Mouse (Mus musculus) liver, embryonic 13.5 days (tissue): ENCODE data around the gene Ankrd66. TPM values are rescaled to one million over a fixed set of nuclear protein-coding genes. Genes with fewer than 3 reads are reported as not detected.
"Not testable (repeated sequence)": the region's sequence is repeated elsewhere in the genome, so short reads cannot be mapped to it uniquely, and the experiment has no call there.

Source experiments
- ATAC-seq: fragments of 200-750 bp; cut with Nextera tagmentation; 2 replicates; pipeline ENCODE4 v1.8.0; 2017; ENCODE audit warnings: low read depth, mild to moderate bottlenecking, moderate number of reproducible peaks, moderate library complexity
- DNase-seq: peaks from one replicate; pipeline ENCODE4 v3.0.0; 2022
- H3K27ac ChIP-seq: fragments of 300-500 bp; sonication (generic); 2 replicates; pipeline ENCODE4 v1.5.1; 2015; ENCODE audit warnings: moderate library complexity, mild to moderate bottlenecking, inconsistent platforms
- H3K27me3 ChIP-seq: fragments of 300-500 bp; sonication (generic); 2 replicates; pipeline ENCODE4 v1.6.1; 2015; ENCODE audit warnings: mild to moderate bottlenecking, inconsistent platforms
- H3K36me3 ChIP-seq: fragments of 300-500 bp; sonication (generic); 2 replicates; pipeline ENCODE4 v1.6.1; 2015; ENCODE audit warnings: mild to moderate bottlenecking, inconsistent platforms
- H3K4me1 ChIP-seq: fragments of 300-500 bp; sonication (generic); replicated peaks from 2 replicates; pipeline ENCODE4 v1.6.1; 2015; ENCODE audit warnings: inconsistent platforms
- H3K4me2 ChIP-seq: fragments of 300-500 bp; sonication (generic); 2 replicates; pipeline ENCODE4 v1.6.1; 2015; ENCODE audit warnings: inconsistent platforms, mild to moderate bottlenecking, moderate library complexity
- H3K4me3 ChIP-seq: fragments of 300-500 bp; sonication (generic); replicated peaks from 2 replicates; pipeline ENCODE4 v1.5.1; 2015; ENCODE audit warnings: mild to moderate bottlenecking, inconsistent platforms
- H3K9ac ChIP-seq: fragments of 300-500 bp; sonication (generic); 2 replicates; pipeline ENCODE4 v1.6.1; 2015; ENCODE audit warnings: mild to moderate bottlenecking, inconsistent platforms
- H3K9me3 ChIP-seq: fragments of 300-500 bp; sonication (generic); replicated peaks from 2 replicates; pipeline ENCODE4 v1.6.1; 2016; ENCODE audit warnings: inconsistent platforms
- WGBS: fragments of 180-500 bp; shearing (Covaris S2); methylation state at CpG from one replicate; pipeline ENCODE4 v1.1.7; 2015; ENCODE audit not compliant: insufficient replicate concordance; 5-methylcytosine and 5-hydroxymethylcytosine counted together
- polyA plus RNA-seq: library from polyadenylated mRNA; unstranded; fragments of >200 nt; fragmentation: Nextera tagmentation; extraction: Ambion mirVana; gene quantifications from 2 replicates; pipeline ENCODE4 v1.2.1, GENCODE M21; 2015

The Ankrd66 gene
- polyA plus RNA-seq, 1 experiment from 2014 or later: not detected

DNA sequence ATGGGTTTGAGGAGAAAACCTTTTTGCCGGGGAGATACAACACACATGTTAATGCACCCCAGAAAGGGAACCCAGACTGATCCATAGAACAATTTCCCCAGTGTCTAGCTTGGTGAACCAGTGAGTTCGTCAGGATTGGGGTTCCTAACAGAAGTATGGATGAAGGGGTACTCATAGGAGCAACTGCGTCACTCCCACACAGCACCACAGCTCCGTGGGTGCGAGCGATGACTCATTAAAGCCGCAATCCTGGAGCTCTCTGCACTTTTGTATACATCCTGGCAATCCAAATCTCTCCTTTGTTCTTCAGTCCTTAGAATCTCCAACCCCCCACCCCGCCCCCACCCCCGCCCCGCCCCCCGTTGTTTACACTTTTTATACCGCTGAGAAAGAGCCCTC, 24.2 kb upstream of the Ankrd66 start:
- WGBS: 19% methylated on average over 12 of the region's 12 CpGs
- Histone ChIP-seq H3K4me2 (peak overlapping the region; percentile 63), H3K36me3 (no peaks in the 10 kb centered on the region), H3K9me3 (no peaks in the 10 kb centered on the region), H3K4me3 (peak overlapping the region; percentile 47), H3K27me3 (no peaks in the 10 kb centered on the region), H3K27ac (no peak overlapping the region), H3K4me1 (0 out of 2 replicates have a peak, but pooled peaks cover 4% of the 10 kb centered on the region), H3K9ac (no peak overlapping the region)
- no peak for DNase-seq
- no peak for ATAC-seq

DNA sequence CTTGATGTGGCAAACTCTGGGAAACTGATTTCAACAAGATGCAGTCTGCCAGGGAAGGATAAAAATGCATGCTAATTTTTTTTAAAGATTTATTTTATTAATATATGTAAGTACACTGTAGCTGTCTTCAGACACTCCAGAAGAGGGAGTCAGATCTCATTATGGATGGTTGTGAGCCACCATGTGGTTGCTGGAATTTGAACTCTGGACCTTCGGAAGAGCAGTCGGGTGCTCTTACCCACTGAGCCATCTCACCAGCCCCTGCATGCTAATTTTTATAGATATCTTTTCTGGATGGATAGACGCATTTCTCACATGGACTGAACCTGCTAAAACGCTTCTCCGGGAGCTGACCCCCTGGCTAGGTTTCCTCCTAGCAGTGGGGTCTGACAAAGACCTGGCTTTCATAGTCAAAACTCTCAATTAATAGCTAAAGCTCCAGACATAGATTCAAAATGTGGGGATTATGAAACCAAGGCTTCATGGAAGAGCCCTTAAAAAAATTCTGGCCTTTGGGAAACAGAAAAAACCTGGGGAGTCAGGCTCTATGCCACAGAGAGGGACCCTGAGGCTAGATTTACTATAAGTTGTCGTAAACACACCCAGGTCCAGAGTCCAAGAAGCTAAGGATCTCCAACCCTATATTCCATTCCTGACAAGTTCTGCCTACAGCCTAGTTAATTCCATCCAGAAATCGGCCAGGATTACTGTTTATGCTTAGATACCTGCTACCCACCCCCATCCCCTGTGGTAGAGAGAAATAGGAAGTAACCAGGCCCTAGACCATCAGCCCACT, 20.0 kb upstream of the Ankrd66 start:
- H3K4me3 ChIP-seq: no peak overlapping the region
- 66% methylated on average over 7 of the region's 7 CpGs for WGBS
- H3K9ac ChIP-seq: no peak overlapping the region
- no peaks in the 10 kb centered on the region for H3K4me1 ChIP-seq
- DNase-seq: no peak
- no peaks in the 10 kb centered on the region for H3K27me3 ChIP-seq
- H3K9me3 ChIP-seq: no peaks in the 10 kb centered on the region
- no peak overlapping the region for H3K27ac ChIP-seq
- H3K36me3 ChIP-seq: no peaks in the 10 kb centered on the region
- ATAC-seq: no peak
- H3K4me2 ChIP-seq: no peak overlapping the region

DNA sequence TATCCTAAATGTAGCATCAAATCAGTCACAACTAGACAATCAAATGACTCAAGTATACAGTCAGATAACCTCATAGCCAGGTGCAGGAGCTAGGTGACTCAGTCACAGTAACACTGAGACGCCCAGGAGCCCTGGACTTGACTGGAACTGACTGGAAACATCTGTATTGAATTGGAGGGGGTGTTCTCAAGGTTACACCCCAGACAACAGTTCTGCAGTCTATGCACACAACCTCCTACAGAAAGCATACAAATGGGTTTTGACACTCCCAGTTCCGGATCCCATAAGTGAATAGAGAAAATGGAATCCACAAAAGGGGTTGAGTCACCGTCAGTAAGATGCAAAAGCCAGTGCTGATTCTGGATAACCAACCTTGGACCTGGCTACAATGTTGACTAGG, 15.2 kb upstream of the Ankrd66 start:
- no peak for DNase-seq
- Histone ChIP-seq H3K27ac (no peak overlapping the region), H3K9ac (no peak overlapping the region), H3K4me2 (no peak overlapping the region), H3K27me3 (no peaks in the 10 kb centered on the region), H3K4me1 (peaks cover 7% of the 10 kb centered on the region), H3K9me3 (no peaks in the 10 kb centered on the region), H3K36me3 (no peaks in the 10 kb centered on the region), H3K4me3 (no peak overlapping the region)
- 59% methylated on average over 3 of the region's 3 CpGs for WGBS
- ATAC-seq: no peak

DNA sequence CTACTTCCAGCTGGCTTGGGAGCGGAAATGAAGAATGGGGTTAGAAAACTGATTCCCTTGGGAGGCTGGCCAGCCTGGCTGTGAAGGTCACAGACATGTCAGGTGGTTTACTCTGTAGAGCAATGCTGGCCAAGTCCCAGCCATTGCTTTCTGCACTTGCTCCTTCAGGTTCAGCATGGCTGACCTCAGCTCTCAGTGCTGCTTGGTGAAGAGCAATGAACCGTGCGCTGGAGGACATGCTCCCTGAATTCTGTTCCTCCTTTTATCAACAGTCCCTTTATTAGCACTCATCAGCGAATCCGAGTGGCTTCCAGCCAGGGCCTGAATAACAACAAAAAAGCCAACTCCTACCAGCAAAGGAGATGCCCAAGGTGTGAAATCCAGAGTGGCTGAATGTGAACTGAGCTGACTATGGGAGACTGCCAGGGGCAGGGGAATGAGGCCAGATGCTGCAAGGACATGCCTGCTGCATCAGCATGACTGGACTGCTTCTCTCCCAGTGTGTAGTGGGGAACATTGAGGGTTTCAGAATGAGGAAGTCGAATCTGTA, 14.2 kb upstream of the Ankrd66 start:
- no peak overlapping the region for H3K27ac ChIP-seq
- no peak overlapping the region for H3K4me2 ChIP-seq
- H3K36me3 ChIP-seq: no peaks in the 10 kb centered on the region
- DNase-seq: no peak
- H3K4me3 ChIP-seq: no peak overlapping the region
- no peak for ATAC-seq
- no peaks in the 10 kb centered on the region for H3K27me3 ChIP-seq
- H3K9me3 ChIP-seq: no peaks in the 10 kb centered on the region
- H3K4me1 ChIP-seq: peaks cover 7% of the 10 kb centered on the region
- WGBS: 41% methylated on average over 6 of the region's 6 CpGs
- no peak overlapping the region for H3K9ac ChIP-seq

DNA sequence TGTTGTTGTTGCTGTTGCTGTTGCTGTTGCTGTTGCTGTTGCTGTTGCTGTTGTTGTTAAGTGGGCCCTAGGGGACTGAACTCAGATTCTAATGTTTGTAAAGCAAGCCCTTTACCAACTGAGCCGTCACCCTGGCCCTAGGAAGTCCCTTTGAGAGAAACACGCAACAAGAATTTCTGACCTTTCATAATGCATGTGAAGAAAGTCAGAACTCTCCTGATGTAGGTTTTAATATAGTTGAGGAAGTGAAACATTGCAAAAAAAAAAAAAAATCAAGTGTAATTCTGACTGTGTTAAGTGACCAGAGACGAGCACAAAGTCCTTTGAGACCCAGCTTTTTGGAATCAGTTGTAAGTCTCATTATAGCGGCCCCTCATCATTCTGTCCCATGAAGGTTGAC, 13.7 kb upstream of the Ankrd66 start:
- Histone ChIP-seq H3K27me3 (no peaks in the 10 kb centered on the region), H3K4me3 (no peak overlapping the region), H3K4me1 (peaks cover 7% of the 10 kb centered on the region), H3K9ac (no peak overlapping the region), H3K36me3 (no peaks in the 10 kb centered on the region), H3K4me2 (no peak overlapping the region), H3K9me3 (no peaks in the 10 kb centered on the region), H3K27ac (no peak overlapping the region)
- WGBS: 69% methylated on average over 4 of the region's 4 CpGs
- no peak for ATAC-seq
- DNase-seq: no peak

DNA sequence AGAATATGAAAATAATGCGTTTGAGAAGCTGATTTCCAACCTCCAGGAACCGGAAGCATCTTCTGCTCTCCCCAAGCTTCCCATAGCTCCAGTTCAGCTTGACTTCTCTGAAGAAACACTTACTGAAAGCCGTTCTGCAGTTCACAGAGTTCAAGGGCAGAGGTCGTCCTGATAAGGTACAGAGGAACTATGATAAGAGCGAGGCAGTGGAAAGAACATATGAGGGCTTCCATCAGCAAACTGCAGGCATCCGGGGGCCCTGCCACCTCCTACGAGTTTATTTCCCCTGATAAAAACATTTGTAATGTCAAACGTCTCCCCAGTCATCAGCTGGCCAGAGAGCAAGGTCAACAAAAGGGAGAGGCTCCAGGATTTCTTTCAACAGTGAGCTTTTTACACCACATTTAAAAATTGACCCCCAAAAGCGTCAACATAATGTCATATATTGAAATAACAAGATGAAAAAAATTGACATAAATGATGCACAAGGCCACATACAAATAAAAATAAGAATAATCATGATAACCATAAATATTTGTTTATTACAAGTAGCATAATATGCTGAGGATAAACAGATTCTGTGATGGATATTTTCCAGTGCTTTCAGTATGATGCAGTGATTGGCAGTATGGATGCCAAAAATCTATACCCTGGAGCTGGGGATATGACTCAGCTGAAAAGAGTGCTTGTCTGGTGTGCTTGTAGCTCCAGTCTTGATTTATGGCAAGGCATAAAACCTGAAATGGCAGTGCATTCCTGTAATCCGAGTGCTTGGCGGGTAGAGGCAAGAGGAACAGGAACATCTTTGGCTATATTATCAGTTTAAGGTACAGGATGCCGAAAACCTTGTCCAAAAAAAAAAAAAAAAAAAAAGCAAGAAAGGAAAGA, 11.3 kb upstream of the Ankrd66 start:
- Histone ChIP-seq H3K27ac (no peak overlapping the region), H3K9ac (no peak overlapping the region), H3K4me2 (no peak overlapping the region), H3K4me3 (no peak overlapping the region), H3K36me3 (no peaks in the 10 kb centered on the region), H3K9me3 (no peaks in the 10 kb centered on the region), H3K27me3 (no peaks in the 10 kb centered on the region), H3K4me1 (peaks cover 7% of the 10 kb centered on the region)
- no peak for DNase-seq
- 26% methylated on average over 12 of the region's 12 CpGs for whole genome bisulfite sequencing
- ATAC-seq: no peak

DNA sequence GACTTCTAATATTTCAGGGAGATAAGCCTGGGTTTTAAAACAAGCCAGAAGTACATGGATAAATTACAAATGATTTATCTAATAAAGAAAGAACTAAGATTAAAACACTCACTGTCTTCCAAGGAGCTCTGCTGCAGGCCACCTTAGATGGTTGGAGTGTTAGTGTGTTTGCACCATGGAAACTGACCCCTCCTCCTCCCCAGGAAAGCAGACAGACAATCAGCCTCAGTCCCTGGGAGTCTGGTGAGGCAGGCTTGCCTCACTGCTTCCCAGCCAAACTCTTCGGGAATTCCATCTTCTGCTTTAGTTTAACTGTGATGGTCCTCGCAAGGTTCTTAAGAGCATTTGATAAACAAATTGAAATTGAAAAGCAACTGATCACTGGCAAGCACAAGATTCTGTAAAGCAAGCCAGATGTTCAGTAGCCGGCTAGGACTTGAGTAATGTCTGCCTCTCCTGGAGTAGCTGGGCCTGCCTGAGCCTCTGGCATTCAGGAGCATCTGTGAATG, 7.7 kb upstream of the Ankrd66 start:
- H3K9ac ChIP-seq: no peak overlapping the region
- no peaks in the 10 kb centered on the region for H3K27me3 ChIP-seq
- no peak overlapping the region for H3K4me2 ChIP-seq
- ATAC-seq (no peak), DNase-seq (no peak)
- no peak overlapping the region for H3K4me3 ChIP-seq
- H3K9me3 ChIP-seq: no peaks in the 10 kb centered on the region
- peaks cover 7% of the 10 kb centered on the region for H3K4me1 ChIP-seq
- H3K27ac ChIP-seq: no peak overlapping the region
- no peaks in the 10 kb centered on the region for H3K36me3 ChIP-seq
- 59% methylated on average over 3 of the region's 3 CpGs for WGBS

DNA sequence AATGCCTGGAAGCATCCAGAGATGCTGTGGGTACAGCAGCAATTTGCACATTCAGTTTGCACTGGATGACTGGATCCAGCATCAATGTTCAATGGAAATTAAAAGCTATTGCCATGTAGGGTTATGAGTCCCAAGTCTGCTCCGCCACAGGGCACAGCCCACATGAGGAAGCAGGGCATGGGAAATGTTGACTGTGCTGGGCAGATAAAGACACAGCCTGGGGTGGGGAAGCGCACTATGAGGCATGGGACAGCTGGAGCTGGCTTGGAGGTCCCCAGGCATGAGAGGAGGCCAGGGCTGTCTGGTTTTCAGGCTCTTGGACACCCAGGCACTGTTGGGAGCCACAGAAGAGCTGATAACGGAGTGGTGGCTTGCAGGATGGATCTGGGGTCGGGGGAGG, 601 bp upstream of the Ankrd66 start:
- WGBS: 32% methylated on average over 4 of the region's 4 CpGs
- Histone ChIP-seq H3K27me3 (no peaks in the 10 kb centered on the region), H3K4me1 (no peaks in the 10 kb centered on the region), H3K9ac (no peak overlapping the region), H3K4me3 (no peak overlapping the region), H3K36me3 (no peaks in the 10 kb centered on the region), H3K27ac (no peak overlapping the region), H3K9me3 (no peaks in the 10 kb centered on the region), H3K4me2 (no peak overlapping the region)
- no peak for DNase-seq
- no peak for ATAC-seq

DNA sequence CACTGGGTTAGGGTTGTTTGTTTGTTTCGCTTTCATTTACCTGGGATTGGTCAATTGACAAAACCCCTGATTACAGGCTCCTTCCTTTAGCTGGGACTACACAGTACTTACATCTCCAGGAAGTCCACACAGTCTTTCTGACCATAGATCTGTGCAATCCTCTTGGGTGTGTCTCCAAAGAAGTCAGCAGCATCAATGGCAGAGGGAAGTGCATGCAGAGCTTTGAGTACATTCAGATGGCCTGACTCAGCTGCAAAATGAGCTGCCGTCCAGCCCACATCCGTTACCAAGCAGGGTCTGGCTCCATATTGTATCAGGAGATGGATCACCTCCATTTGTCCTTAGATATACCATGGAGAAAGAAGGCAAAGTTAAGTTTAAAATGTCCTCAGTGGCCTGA, 4.7 kb downstream of the Ankrd66 start:
- Histone ChIP-seq H3K27ac (no peak overlapping the region), H3K27me3 (no peaks in the 10 kb centered on the region), H3K4me3 (no peak overlapping the region), H3K9me3 (no peaks in the 10 kb centered on the region), H3K36me3 (no peaks in the 10 kb centered on the region), H3K4me1 (no peaks in the 10 kb centered on the region; the same call in 1 of the 2 replicates), H3K4me2 (no peak overlapping the region), H3K9ac (no peak overlapping the region)
- WGBS: 67% methylated on average over 3 of the region's 3 CpGs
- ATAC-seq: no peak
- no peak for DNase-seq

DNA sequence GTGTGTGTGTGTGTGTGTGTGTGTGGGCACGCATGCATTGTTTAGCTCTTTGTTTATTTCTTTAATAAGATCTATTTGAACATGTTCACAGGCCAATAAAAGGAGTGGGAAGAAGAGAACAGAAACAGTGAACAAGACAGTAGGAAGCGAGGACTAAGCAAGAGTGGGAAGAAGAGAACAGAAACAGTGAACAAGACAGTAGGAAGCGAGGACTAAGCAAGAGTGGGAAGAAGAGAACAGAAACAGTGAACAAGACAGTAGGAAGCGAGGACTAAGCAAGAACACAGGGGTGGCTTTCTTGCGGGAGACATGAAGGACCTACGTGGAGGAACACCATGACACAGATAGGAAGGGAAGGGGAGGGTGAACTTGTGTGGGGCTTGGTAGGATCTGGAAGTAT, 6.6 kb downstream of the Ankrd66 start:
- DNase-seq, H3K4me2 ChIP-seq, H3K36me3 ChIP-seq, H3K9me3 ChIP-seq, H3K4me3 ChIP-seq, H3K27me3 ChIP-seq, H3K27ac ChIP-seq, H3K9ac ChIP-seq, H3K4me1 ChIP-seq, ATAC-seq: not testable (repeated sequence)
- 58% methylated on average over 6 of the region's 6 CpGs for WGBS
